Mouse (Mus musculus) hindbrain, embryonic 15.5 days (tissue): ENCODE data around the gene Rassf6. TPM values are rescaled to one million over a fixed set of nuclear protein-coding genes. Genes with fewer than 3 reads are reported as not detected.

Experiments
- ATAC-seq: fragments of 200-750 bp; cut with Nextera tagmentation; 2 replicates; pipeline ENCODE4 v1.8.0; 2017; ENCODE audit warnings: low read depth, moderate number of reproducible peaks, moderate TSS enrichment; ENCODE audit not compliant: low FRiP score
- H3K27ac ChIP-seq: fragments of 300-500 bp; sonication (generic); replicated peaks from 2 replicates; pipeline ENCODE4 v1.5.1; 2015; ENCODE audit warnings: mild to moderate bottlenecking, inconsistent platforms
- H3K27me3 ChIP-seq: fragments of 300-500 bp; sonication (generic); 2 replicates; pipeline ENCODE4 v1.6.1; 2015; ENCODE audit warnings: control low read depth, inconsistent platforms
- H3K36me3 ChIP-seq: fragments of 300-500 bp; sonication (generic); 2 replicates; pipeline ENCODE4 v1.6.1; 2015; ENCODE audit warnings: control low read depth, inconsistent platforms
- H3K4me1 ChIP-seq: fragments of 300-500 bp; sonication (generic); replicated peaks from 2 replicates; pipeline ENCODE4 v1.6.1; 2015; ENCODE audit warnings: control low read depth, inconsistent platforms
- H3K4me2 ChIP-seq: fragments of 300-500 bp; sonication (generic); 2 replicates; pipeline ENCODE4 v1.6.1; 2015; ENCODE audit warnings: moderate library complexity, mild to moderate bottlenecking, inconsistent platforms
- H3K4me3 ChIP-seq: fragments of 300-500 bp; sonication (generic); 2 replicates; pipeline ENCODE4 v1.5.1; 2015; ENCODE audit warnings: mild to moderate bottlenecking, inconsistent platforms
- H3K9ac ChIP-seq: fragments of 300-500 bp; sonication (generic); 2 replicates; pipeline ENCODE4 v1.6.1; 2015; ENCODE audit warnings: inconsistent platforms
- H3K9me3 ChIP-seq: fragments of 300-500 bp; sonication (generic); 2 replicates; pipeline ENCODE4 v1.6.1; 2016; ENCODE audit warnings: control low read depth, inconsistent platforms
- WGBS: fragments of 180-500 bp; shearing (Covaris S2); methylation state at CpG from one replicate; pipeline ENCODE4 v1.1.7; 2015; 5-methylcytosine and 5-hydroxymethylcytosine counted together
- polyA plus RNA-seq: library from polyadenylated mRNA; unstranded; fragments of >200 nt; fragmentation: Nextera tagmentation; extraction: Ambion mirVana; gene quantifications from 2 replicates; pipeline ENCODE4 v1.2.1, GENCODE M21; 2015

Gene Rassf6
- polyA plus RNA-seq, result 2.4 TPM in 2 replicates

DNA sequence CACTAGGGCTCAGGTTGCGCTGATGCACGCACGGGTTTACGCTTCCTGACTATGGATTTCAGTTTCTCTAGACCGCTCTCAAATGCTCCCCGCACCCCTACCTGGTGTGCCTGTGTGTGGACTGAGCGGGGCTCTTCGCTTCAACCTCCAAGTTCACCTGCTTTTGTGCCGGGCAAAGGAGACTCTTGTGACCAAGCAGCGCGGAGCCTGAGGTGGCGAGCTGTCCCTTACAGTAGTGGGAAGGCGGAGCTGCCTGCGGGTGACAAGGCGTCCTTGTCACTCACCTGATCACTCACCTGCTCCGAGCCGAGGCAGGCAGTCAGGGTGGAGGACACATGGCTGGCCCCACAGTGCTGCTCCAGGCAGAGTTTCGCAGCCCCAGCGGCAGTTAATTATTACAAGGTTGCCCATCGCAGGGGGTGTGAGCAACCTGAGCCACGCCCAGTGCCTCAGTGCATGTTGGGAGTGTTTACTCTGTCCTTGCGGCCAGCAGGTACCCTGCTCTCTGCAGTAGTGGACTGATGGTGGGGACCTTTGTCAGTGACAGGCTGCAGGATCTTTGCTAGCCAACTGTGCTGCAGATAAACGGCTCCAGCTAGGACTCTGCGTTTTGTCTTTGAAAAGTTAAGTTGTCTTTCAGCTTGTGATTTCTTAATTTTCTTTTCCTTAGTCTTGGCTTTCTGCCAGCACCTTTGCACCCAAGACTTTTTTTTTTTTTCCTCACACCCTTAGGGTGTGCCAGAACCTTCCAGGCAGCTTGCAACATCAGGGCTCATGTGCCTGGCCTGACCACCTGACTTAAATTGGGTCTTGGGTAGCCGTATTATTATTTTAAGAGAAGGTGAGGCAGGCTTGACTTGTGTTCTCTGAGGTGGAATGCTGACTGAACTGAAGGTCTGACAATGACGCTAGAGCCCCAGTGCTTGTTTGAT lies at the start of gene Rassf6:
Gene Rassf6 (minus strand): TSS at position 372 of the 932 bp plus-strand sequence.
- Histone ChIP-seq H3K4me2 (peak within 1 kb of the TSS; percentile 89), H3K4me1 (no peaks in the 10 kb centered on the region; the same call in none of the 2 replicates), H3K4me3 (peak within 1 kb of the TSS; percentile 53), H3K9me3 (no peaks in the 10 kb centered on the region), H3K9ac (peak within 1 kb of the TSS; percentile 55), H3K27me3 (no peaks in the 10 kb centered on the region), H3K27ac (no peak within 1 kb of the TSS), H3K36me3 (no peaks in the 10 kb centered on the region)
- ATAC-seq, result peak; percentile 84
- WGBS, result 14% methylated on average over 26 of the region's 26 CpGs

DNA sequence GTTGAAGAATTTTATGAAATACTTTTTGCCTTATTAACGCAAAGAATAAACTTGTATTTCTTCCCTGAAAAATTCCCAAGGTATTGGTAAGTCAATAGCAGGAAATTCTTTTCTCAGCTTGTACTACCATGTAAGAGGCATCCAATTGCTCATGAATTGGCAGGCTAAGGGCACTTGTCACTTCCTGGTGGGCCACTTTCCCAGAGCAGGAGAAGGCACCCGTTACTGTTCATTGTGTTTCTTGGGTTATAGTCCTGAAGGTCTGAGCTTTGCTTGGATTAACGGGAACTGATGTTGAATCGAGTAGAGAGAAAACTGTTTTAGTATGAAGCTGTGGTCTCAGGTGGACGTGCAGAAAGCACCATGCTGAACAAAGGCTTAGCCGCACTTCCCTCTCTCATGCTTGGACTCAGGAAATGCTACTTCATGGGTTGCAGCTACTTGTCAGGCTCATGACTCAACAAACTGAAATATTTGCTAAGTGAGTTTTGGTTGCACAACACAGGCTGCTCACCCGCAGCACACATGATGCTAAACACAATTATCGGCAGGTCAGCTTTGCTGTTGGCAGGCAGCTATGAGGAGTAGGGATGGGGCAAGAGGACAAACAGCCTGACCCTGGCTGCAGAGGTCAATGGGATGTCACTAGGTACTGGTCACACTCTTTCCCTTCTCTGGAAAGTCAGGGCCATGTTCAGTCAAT lies 49.1 kb upstream of the Rassf6 start:
- Histone ChIP-seq H3K9ac (no peak overlapping the region), H3K4me1 (no peaks in the 10 kb centered on the region), H3K4me3 (no peak overlapping the region), H3K27ac (no peak overlapping the region), H3K4me2 (no peak overlapping the region), H3K27me3 (no peaks in the 10 kb centered on the region), H3K9me3 (no peaks in the 10 kb centered on the region), H3K36me3 (no peaks in the 10 kb centered on the region)
- WGBS, result 92% methylated on average over 8 of the region's 8 CpGs
- no peak for ATAC-seq

DNA sequence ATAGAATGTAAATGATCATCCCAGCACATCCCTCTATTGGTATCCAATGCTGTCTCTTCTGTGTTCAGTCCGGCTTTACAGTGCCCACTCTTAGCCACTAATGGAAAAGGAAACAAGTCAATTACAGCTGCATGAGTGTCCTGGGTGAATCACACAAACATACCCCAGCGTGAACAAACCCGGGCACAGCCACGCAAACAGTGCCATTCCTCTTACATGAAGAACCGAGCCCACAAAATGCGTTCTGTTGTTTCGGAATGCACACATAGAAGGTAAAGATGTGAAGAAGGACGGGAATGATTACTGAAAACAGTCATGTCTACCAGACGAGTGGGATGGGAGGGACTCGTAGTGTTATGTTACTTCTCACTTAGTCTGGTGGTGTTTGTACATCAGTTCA lies 47.5 kb upstream of the Rassf6 start:
- Histone ChIP-seq H3K9ac (no peak overlapping the region), H3K27me3 (no peaks in the 10 kb centered on the region), H3K4me3 (no peak overlapping the region), H3K4me2 (no peak overlapping the region), H3K9me3 (no peaks in the 10 kb centered on the region), H3K36me3 (no peaks in the 10 kb centered on the region), H3K4me1 (no peaks in the 10 kb centered on the region), H3K27ac (no peak overlapping the region)
- 97% methylated on average over 10 of the region's 10 CpGs for WGBS
- no peak for ATAC-seq

DNA sequence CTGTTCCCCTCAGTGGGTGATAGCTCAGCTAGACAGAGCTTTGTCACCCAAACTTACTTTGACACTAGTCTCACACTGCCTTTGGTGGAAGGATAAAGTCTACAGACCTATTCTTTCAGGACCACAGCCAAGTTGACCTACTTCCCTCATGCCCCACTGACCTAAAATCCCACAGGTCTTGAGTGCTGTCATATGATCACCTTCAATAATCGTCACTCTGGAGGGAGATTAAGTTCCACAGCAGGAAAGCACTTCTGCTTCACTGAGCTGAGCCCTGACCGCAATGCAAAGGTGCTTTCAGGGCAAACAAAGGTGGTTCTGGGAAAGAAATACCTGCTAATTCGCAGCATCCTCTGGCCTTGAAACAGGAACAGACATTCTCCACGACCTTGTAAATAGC lies 44.5 kb upstream of the Rassf6 start:
- H3K36me3 ChIP-seq, result no peaks in the 10 kb centered on the region
- no peaks in the 10 kb centered on the region for H3K27me3 ChIP-seq
- no peak overlapping the region for H3K4me2 ChIP-seq
- no peaks in the 10 kb centered on the region for H3K9me3 ChIP-seq
- H3K4me3 ChIP-seq, result no peak overlapping the region
- no peak overlapping the region for H3K9ac ChIP-seq
- no peak for ATAC-seq
- 59% methylated on average over 4 of the region's 4 CpGs for WGBS
- H3K4me1 ChIP-seq, result no peaks in the 10 kb centered on the region
- no peak overlapping the region for H3K27ac ChIP-seq

DNA sequence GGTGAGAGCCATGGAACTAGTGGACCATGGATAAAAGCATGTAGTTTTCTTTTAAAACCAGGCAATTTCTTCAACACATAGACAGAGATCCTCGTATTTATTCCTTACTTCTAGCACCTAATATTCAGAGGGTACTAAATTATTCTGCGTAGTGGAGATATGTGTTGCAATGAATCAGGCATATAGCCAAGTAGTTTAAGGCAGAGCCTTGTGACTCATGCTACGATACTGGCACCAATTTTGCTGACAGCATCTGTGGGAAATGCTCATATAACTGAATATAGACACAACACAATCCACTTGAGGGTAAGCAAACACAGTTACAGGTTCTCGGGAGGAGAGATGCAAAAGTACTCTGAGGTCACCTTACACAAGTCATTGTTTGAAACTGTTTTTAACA lies 41.4 kb upstream of the Rassf6 start:
- H3K27me3 ChIP-seq, result no peaks in the 10 kb centered on the region
- no peak overlapping the region for H3K9ac ChIP-seq
- no peak for ATAC-seq
- no peak overlapping the region for H3K4me3 ChIP-seq
- no peaks in the 10 kb centered on the region for H3K4me1 ChIP-seq
- WGBS, result 85% methylated on average over 4 of the region's 4 CpGs
- no peaks in the 10 kb centered on the region for H3K9me3 ChIP-seq
- H3K27ac ChIP-seq, result no peak overlapping the region
- H3K36me3 ChIP-seq, result no peaks in the 10 kb centered on the region
- no peak overlapping the region for H3K4me2 ChIP-seq

DNA sequence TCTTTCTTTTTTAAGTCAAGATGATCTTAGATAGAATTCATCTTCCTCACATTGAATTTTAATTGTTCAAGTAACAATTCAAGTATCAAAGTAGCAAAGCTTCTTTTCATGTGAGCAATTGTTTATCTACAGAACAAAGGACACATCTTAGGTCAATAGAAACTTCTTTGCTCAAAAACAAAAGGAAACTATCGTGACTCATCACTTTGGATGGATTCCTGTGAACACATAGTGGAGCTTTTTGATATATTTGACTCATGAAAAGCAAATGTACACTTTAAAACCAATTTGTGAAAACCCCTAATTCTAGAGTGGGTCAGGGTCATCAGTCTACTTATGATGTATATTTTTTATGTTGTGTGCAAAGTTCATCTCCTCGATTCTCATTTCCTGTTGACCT lies 37.1 kb upstream of the Rassf6 start:
- Histone ChIP-seq H3K27ac (no peak overlapping the region), H3K9me3 (no peaks in the 10 kb centered on the region), H3K4me3 (no peak overlapping the region), H3K4me1 (no peaks in the 10 kb centered on the region), H3K9ac (no peak overlapping the region), H3K4me2 (no peak overlapping the region), H3K36me3 (no peaks in the 10 kb centered on the region), H3K27me3 (no peaks in the 10 kb centered on the region)
- 78% methylated on average over 2 of the region's 2 CpGs for WGBS
- ATAC-seq, result no peak

DNA sequence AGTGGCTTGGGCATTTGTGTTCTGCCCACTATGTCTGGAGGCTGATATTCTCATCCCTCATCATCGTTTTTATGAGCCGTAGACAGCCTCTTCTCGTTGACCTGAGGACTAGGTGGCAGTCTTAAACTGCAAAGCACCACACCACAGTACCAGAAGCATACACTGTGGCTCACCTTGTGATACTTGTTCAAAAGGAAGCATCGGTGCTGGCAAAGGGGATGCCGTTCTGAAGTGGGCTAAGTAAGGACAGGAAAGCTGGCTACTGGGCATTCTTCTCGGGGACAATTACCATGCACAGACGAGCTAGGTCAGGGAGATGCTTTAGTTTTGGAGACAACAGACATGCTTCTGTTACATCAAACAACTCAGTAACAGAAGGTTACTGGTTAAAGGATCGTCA lies 21.4 kb upstream of the Rassf6 start:
- H3K27me3 ChIP-seq, result no peaks in the 10 kb centered on the region
- no peaks in the 10 kb centered on the region for H3K4me1 ChIP-seq
- H3K4me3 ChIP-seq, result no peak overlapping the region
- H3K36me3 ChIP-seq, result no peaks in the 10 kb centered on the region
- no peak overlapping the region for H3K9ac ChIP-seq
- no peak overlapping the region for H3K27ac ChIP-seq
- H3K4me2 ChIP-seq, result no peak overlapping the region
- H3K9me3 ChIP-seq, result no peaks in the 10 kb centered on the region
- ATAC-seq, result 0 out of 2 replicates have a peak, but pooled peaks have one; percentile 21
- WGBS, result 64% methylated on average over 8 of the region's 8 CpGs

DNA sequence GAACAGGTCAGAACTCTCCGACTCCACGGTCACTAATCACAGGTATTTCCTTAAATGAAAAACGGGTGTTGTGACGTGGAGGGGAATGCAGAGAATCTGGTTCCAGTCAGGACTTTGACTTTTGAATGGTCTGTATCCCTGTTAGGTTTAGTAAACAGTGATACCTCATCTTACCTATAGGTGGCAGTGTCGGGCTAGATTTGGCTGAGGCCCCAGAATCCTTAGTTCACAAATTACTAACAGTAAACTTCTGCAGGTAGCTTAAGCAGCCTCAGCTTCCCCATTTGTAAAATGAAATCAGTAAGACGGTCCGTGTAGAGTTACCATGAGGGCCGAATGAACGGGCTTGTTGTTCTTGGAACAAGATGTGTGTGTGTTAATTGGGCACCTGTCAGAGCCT lies 21.0 kb upstream of the Rassf6 start:
- Histone ChIP-seq H3K4me3 (no peak overlapping the region), H3K4me1 (no peaks in the 10 kb centered on the region), H3K9ac (no peak overlapping the region), H3K27me3 (no peaks in the 10 kb centered on the region), H3K9me3 (no peaks in the 10 kb centered on the region), H3K27ac (no peak overlapping the region), H3K4me2 (no peak overlapping the region), H3K36me3 (no peaks in the 10 kb centered on the region)
- 25% methylated on average over 9 of the region's 9 CpGs for WGBS
- peak; percentile 67; the same call in 1 of the 2 replicates for ATAC-seq

DNA sequence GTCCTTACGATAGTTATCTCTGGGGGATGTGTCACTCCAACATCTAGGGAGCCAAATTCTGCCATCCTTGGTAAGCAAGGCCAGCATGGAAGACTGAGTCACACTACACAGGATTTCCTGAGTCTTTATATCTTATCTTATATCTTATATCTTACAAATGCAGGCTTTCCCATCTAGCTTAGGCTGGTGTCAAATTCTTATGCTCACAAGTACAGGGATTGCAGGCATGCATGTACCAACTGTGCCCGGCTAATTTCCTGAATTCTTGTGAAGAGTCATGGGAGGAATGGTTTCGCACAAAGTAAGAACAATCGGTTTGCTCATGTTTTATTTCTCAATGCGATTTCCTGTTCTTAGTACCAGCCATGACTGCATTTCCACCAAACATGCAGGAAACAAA lies 20.0 kb upstream of the Rassf6 start:
- H3K4me2 ChIP-seq, result no peak overlapping the region
- no peaks in the 10 kb centered on the region for H3K9me3 ChIP-seq
- no peak overlapping the region for H3K4me3 ChIP-seq
- WGBS, result 91% methylated on average over 5 of the region's 5 CpGs
- no peak overlapping the region for H3K9ac ChIP-seq
- no peak overlapping the region for H3K27ac ChIP-seq
- no peaks in the 10 kb centered on the region for H3K36me3 ChIP-seq
- no peaks in the 10 kb centered on the region for H3K27me3 ChIP-seq
- H3K4me1 ChIP-seq, result no peaks in the 10 kb centered on the region
- no peak for ATAC-seq

DNA sequence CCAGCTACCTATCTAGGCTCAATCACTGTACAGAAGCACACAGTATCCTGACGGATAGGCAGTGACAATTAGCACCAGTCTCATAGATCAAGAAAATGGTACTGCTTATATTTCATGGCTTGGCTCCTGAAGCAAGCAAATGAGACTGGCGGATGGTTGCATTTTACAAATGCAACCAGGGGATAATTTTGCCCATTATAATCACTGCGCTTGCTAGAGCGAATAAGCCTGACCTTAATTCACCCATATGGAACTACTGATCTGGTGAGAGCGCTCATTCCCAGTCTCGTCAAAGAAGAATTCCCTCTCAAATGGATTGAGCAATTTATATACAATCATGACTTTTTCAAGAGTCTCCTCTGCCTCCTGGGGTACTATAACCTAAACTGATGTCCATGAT lies 16.2 kb upstream of the Rassf6 start:
- Histone ChIP-seq H3K9ac (no peak overlapping the region), H3K27me3 (no peaks in the 10 kb centered on the region), H3K4me1 (no peaks in the 10 kb centered on the region), H3K4me2 (peak overlapping the region; percentile 32), H3K27ac (no peak overlapping the region), H3K9me3 (no peaks in the 10 kb centered on the region), H3K4me3 (no peak overlapping the region), H3K36me3 (no peaks in the 10 kb centered on the region)
- ATAC-seq, result no peak
- WGBS, result 83% methylated on average over 6 of the region's 6 CpGs

DNA sequence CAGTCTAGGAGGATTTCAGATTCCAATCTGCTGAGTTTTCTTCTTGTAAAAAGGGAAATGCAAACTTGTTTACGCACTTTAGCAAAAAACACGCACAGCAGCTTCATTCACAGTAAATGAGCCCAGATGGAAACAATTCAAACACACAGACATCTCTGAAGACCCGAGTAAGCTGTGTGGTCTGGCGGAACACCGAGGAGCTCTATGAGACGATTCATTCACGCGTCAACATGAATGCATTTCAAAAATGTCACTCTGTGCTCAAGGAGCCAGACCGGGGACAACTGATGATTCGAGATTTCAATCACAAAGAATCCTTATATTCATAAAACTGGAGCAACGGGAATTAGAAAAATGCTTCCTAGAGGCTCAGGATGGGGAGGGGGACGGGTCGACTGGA lies 15.4 kb upstream of the Rassf6 start:
- no peaks in the 10 kb centered on the region for H3K27me3 ChIP-seq
- H3K4me2 ChIP-seq, result peak overlapping the region; percentile 32
- H3K9me3 ChIP-seq, result no peaks in the 10 kb centered on the region
- H3K4me1 ChIP-seq, result 0 out of 2 replicates have a peak, but pooled peaks cover 3% of the 10 kb centered on the region
- H3K4me3 ChIP-seq, result no peak overlapping the region
- WGBS, result 58% methylated on average over 13 of the region's 13 CpGs
- H3K36me3 ChIP-seq, result no peaks in the 10 kb centered on the region
- H3K9ac ChIP-seq, result no peak overlapping the region
- no peak overlapping the region for H3K27ac ChIP-seq
- no peak for ATAC-seq

DNA sequence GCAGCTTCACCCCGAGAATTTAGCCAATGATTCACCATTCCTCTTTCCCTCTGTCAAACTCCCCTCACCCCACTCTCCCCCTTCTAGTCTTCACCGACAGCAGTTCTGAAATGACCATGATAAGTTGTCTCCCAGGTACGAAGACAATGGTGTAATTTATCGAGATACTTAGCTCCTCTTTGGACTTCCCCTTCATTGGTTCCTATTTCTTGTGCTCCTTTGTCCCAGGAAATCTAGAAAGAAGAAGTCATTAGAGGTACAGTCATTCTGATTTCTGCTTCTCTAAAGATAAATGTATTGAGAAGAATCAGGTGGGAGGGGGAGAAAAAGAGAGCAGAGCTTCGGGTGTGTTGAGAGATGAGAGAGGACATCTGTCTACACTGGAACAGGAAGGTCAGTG lies 14.3 kb upstream of the Rassf6 start:
- Histone ChIP-seq H3K36me3 (no peaks in the 10 kb centered on the region), H3K9ac (no peak overlapping the region), H3K4me3 (no peak overlapping the region), H3K27me3 (no peaks in the 10 kb centered on the region), H3K4me1 (0 out of 2 replicates have a peak, but pooled peaks cover 3% of the 10 kb centered on the region), H3K4me2 (no peak overlapping the region), H3K27ac (no peak overlapping the region), H3K9me3 (no peaks in the 10 kb centered on the region)
- ATAC-seq, result no peak
- 78% methylated on average over 5 of the region's 5 CpGs for WGBS
